Mouse (Mus musculus): ENCODE results near the gene 9430097D07Rik. TPM values are rescaled to one million over a fixed set of nuclear protein-coding genes. Genes with fewer than 3 reads are reported as not detected.

9430097D07Rik gene
- total and polyA plus RNA-seq, 2 experiments from 2014 or later, result 0.45 to 1.0 TPM

- Histone ChIP-seq H3K4me1 (ENCODE audit: insufficient read depth) (peaks cover 7% of the 10 kb centered on the region), H3K9ac (no peak overlapping the region), H3K4me2 (ENCODE audit: low read depth) (no peak overlapping the region), H3K27me3 (ENCODE audit: insufficient read depth, low read length) (no peaks in the 10 kb centered on the region), H3K27ac (ENCODE audit: low read depth, low read length) (no peak overlapping the region), H3K36me3 (ENCODE audit: insufficient read depth) (peaks cover 45% of the 10 kb centered on the region), H3K4me3 (ENCODE audit: low read depth, low read length) (no peak overlapping the region), H3K9me3 (ENCODE audit: low read length) (no peaks in the 10 kb centered on the region)
- 70% methylated on average over 5 of the region's 5 CpGs for WGBS
- TF ChIP-seq CTCF (IDR thresholded peaks at IDR 0.05; ENCODE audit: low read depth), result no peak
- no peak for ATAC-seq
- no peak for DNase-seq
Observed at GRCm38 (mm10) chr2:32568149-32568548, 7.3 kb downstream of the 9430097D07Rik start.

GRCm38 (mm10) chr2:32566536-32567063, 8.9 kb downstream of the 9430097D07Rik start:
- H3K9ac ChIP-seq, result no peak overlapping the region
- no peak overlapping the region for H3K4me3 ChIP-seq (ENCODE audit: low read depth, low read length)
- WGBS, result 39% methylated on average over 4 of the region's 4 CpGs
- no peak overlapping the region for H3K27ac ChIP-seq (ENCODE audit: low read depth, low read length)
- ATAC-seq (peak; percentile 26; the same call in 1 of the 2 replicates), DNase-seq (peak; percentile 83)
- H3K27me3 ChIP-seq (ENCODE audit: insufficient read depth, low read length), result no peaks in the 10 kb centered on the region
- peaks cover 43% of the 10 kb centered on the region for H3K36me3 ChIP-seq (ENCODE audit: insufficient read depth)
- peaks cover 3% of the 10 kb centered on the region for H3K4me1 ChIP-seq (ENCODE audit: insufficient read depth)
- no peaks in the 10 kb centered on the region for H3K9me3 ChIP-seq (ENCODE audit: low read length)
- peak; percentile 91 for TF ChIP-seq CTCF (IDR thresholded peaks at IDR 0.05; ENCODE audit: low read depth)
- no peak overlapping the region for H3K4me2 ChIP-seq (ENCODE audit: low read depth)

GRCm38 (mm10) chr2:32559570-32559969, 15.9 kb downstream of the 9430097D07Rik start:
- H3K4me3 ChIP-seq (ENCODE audit: low read depth, low read length), result no peak overlapping the region
- H3K27ac ChIP-seq (ENCODE audit: low read depth, low read length), result peak overlapping the region; percentile 57
- H3K4me2 ChIP-seq (ENCODE audit: low read depth), result no peak overlapping the region
- DNase-seq, result peak; percentile 52
- TF ChIP-seq CTCF (IDR thresholded peaks at IDR 0.05; ENCODE audit: low read depth), result no peak
- H3K9ac ChIP-seq, result no peak overlapping the region
- H3K4me1 ChIP-seq (ENCODE audit: insufficient read depth), result no peaks in the 10 kb centered on the region
- peak; percentile 93 for ATAC-seq
- H3K36me3 ChIP-seq (ENCODE audit: insufficient read depth), result peaks cover 19% of the 10 kb centered on the region; the same call in 1 of the 2 replicates
- no peaks in the 10 kb centered on the region for H3K9me3 ChIP-seq (ENCODE audit: low read length)
- whole genome bisulfite sequencing, result 11% methylated on average over 5 of the region's 5 CpGs
- H3K27me3 ChIP-seq (ENCODE audit: insufficient read depth, low read length), result no peaks in the 10 kb centered on the region

GRCm38 (mm10) chr2:32556019-32556418, 19.5 kb downstream of the 9430097D07Rik start:
- 81% methylated on average over 7 of the region's 7 CpGs for WGBS
- no peak for TF ChIP-seq CTCF (IDR thresholded peaks at IDR 0.05; ENCODE audit: low read depth)
- Histone ChIP-seq H3K27me3 (ENCODE audit: insufficient read depth, low read length) (no peaks in the 10 kb centered on the region), H3K4me3 (ENCODE audit: low read depth, low read length) (no peak overlapping the region), H3K4me1 (ENCODE audit: insufficient read depth) (no peaks in the 10 kb centered on the region), H3K4me2 (ENCODE audit: low read depth) (no peak overlapping the region), H3K36me3 (ENCODE audit: insufficient read depth) (peaks cover 6% of the 10 kb centered on the region; the same call in 1 of the 2 replicates), H3K9me3 (ENCODE audit: low read length) (no peaks in the 10 kb centered on the region), H3K27ac (ENCODE audit: low read depth, low read length) (no peak overlapping the region), H3K9ac (no peak overlapping the region)
- ATAC-seq, result no peak
- DNase-seq, result no peak

GRCm38 (mm10) chr2:32555484-32555883, 20.0 kb downstream of the 9430097D07Rik start:
- H3K27ac ChIP-seq (ENCODE audit: low read depth, low read length), result no peak overlapping the region
- no peaks in the 10 kb centered on the region for H3K4me1 ChIP-seq (ENCODE audit: insufficient read depth)
- TF ChIP-seq CTCF (IDR thresholded peaks at IDR 0.05; ENCODE audit: low read depth), result no peak
- peaks cover 6% of the 10 kb centered on the region; the same call in 1 of the 2 replicates for H3K36me3 ChIP-seq (ENCODE audit: insufficient read depth)
- H3K27me3 ChIP-seq (ENCODE audit: insufficient read depth, low read length), result no peaks in the 10 kb centered on the region
- H3K9me3 ChIP-seq (ENCODE audit: low read length), result no peaks in the 10 kb centered on the region
- H3K4me2 ChIP-seq (ENCODE audit: low read depth), result no peak overlapping the region
- DNase-seq, result no peak
- H3K9ac ChIP-seq, result no peak overlapping the region
- WGBS, result 41% methylated on average over 4 of the region's 4 CpGs
- H3K4me3 ChIP-seq (ENCODE audit: low read depth, low read length), result no peak overlapping the region
- ATAC-seq, result no peak

GRCm38 (mm10) chr2:32553592-32554148, 21.8 kb downstream of the 9430097D07Rik start:
- H3K4me3 ChIP-seq (ENCODE audit: low read depth, low read length), result no peak overlapping the region
- H3K4me2 ChIP-seq (ENCODE audit: low read depth), result no peak overlapping the region
- H3K27me3 ChIP-seq (ENCODE audit: insufficient read depth, low read length), result no peaks in the 10 kb centered on the region
- DNase-seq (no peak), ATAC-seq (no peak)
- no peak overlapping the region for H3K27ac ChIP-seq (ENCODE audit: low read depth, low read length)
- H3K9me3 ChIP-seq (ENCODE audit: low read length), result no peaks in the 10 kb centered on the region
- no peaks in the 10 kb centered on the region for H3K4me1 ChIP-seq (ENCODE audit: insufficient read depth)
- no peak overlapping the region for H3K9ac ChIP-seq
- WGBS, result 83% methylated on average over 7 of the region's 7 CpGs
- no peak for TF ChIP-seq CTCF (IDR thresholded peaks at IDR 0.05; ENCODE audit: low read depth)
- no peaks in the 10 kb centered on the region for H3K36me3 ChIP-seq (ENCODE audit: insufficient read depth)

- no peaks in the 10 kb centered on the region for H3K4me1 ChIP-seq (ENCODE audit: insufficient read depth)
- ATAC-seq, result no peak
- H3K27ac ChIP-seq (ENCODE audit: low read depth, low read length), result no peak overlapping the region
- no peak for DNase-seq
- H3K4me2 ChIP-seq (ENCODE audit: low read depth), result no peak overlapping the region
- H3K9me3 ChIP-seq (ENCODE audit: low read length), result no peaks in the 10 kb centered on the region
- H3K36me3 ChIP-seq (ENCODE audit: insufficient read depth), result no peaks in the 10 kb centered on the region
- TF ChIP-seq CTCF (IDR thresholded peaks at IDR 0.05; ENCODE audit: low read depth), result no peak
- H3K9ac ChIP-seq, result no peak overlapping the region
- H3K4me3 ChIP-seq (ENCODE audit: low read depth, low read length), result no peak overlapping the region
- WGBS, result 87% methylated on average over 5 of the region's 5 CpGs
- H3K27me3 ChIP-seq (ENCODE audit: insufficient read depth, low read length), result no peaks in the 10 kb centered on the region
Observed at GRCm38 (mm10) chr2:32551236-32551635, 24.2 kb downstream of the 9430097D07Rik start.
